Mouse (Mus musculus): ENCODE results near the gene Capns1. TPM values are rescaled to one million over a fixed set of nuclear protein-coding genes. Genes with fewer than 3 reads are reported as not detected.

The Capns1 gene
- polyA plus RNA-seq, 1 experiment from 2014 or later: 85.5 TPM

GRCm38 (mm10) chr7:30176474-30176873 is 22.1 kb downstream of the Capns1 start:
- TF ChIP-seq CTCF (IDR thresholded peaks at IDR 0.05; ENCODE audit: low read depth): no peak
- Histone ChIP-seq H3K27me3 (replicated peaks; ENCODE audit: control insufficient read depth, insufficient read depth, low read length) (no peaks in the 10 kb centered on the region), H3K4me3 (ENCODE audit: low read depth, low read length) (no peak overlapping the region), H3K9ac (ENCODE audit: low read depth, low read length) (no peak overlapping the region), H3K4me1 (replicated peaks; ENCODE audit: control insufficient read depth, insufficient read depth, low read length) (no peaks in the 10 kb centered on the region), H3K4me2 (replicated peaks; ENCODE audit: low read depth) (no peak overlapping the region), H3K9me3 (ENCODE audit: control insufficient read depth) (no peaks in the 10 kb centered on the region), H3K36me3 (ENCODE audit: control insufficient read depth, insufficient read depth) (peaks cover 21% of the 10 kb centered on the region; the same call in 1 of the 2 replicates), H3K27ac (ENCODE audit: low read depth, low read length) (no peak overlapping the region)
- WGBS: 84% methylated on average over 12 of the region's 12 CpGs
- ATAC-seq: no peak

DNA sequence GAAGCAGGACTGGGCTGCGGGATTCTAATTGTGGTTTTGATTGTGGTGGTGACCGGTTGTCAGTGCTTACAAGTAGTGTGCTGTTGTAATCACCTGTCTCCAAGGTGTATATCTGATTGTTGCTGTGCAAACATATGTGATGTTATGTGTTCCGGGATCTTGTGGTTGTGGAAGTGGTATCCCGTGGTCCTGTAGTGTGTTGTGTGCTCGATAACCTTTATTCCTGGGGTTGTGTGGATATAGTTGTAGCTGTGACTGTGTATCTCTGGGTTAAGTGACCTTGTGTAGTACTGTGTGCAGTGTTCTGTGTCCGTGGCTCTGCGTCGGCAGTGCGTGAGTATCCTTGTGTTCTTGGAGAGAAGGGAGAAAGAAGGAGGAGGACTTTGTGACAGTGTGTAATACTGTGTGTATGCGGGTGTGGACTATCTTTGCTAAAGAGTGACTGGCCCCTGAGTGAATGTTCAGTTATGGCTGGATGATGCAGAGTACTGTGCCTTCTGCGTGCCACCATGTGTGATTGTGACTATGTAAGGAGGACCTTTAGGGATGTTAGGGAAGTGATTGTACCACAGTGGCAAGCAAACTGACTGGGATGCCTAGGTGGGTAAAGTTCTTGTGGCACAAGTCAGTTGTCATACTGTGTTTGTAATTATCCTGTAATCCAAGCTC is 28.2 kb downstream of the Capns1 start:
- peak; percentile 48 for ATAC-seq
- no peak for TF ChIP-seq CTCF (IDR thresholded peaks at IDR 0.05; ENCODE audit: low read depth)
- 11% methylated on average over 11 of the region's 11 CpGs for WGBS
- Histone ChIP-seq H3K27me3 (replicated peaks; ENCODE audit: control insufficient read depth, insufficient read depth, low read length) (no peaks in the 10 kb centered on the region), H3K4me2 (replicated peaks; ENCODE audit: low read depth) (peak overlapping the region; percentile 80), H3K27ac (ENCODE audit: low read depth, low read length) (peak overlapping the region; percentile 70), H3K9me3 (ENCODE audit: control insufficient read depth) (no peaks in the 10 kb centered on the region), H3K4me3 (ENCODE audit: low read depth, low read length) (peak overlapping the region; percentile 74), H3K4me1 (replicated peaks; ENCODE audit: control insufficient read depth, insufficient read depth, low read length) (no peaks in the 10 kb centered on the region), H3K36me3 (ENCODE audit: control insufficient read depth, insufficient read depth) (no peaks in the 10 kb centered on the region; the same call in 1 of the 2 replicates), H3K9ac (ENCODE audit: low read depth, low read length) (peak overlapping the region; percentile 66)

GRCm38 (mm10) chr7:30169583-30170282 is 28.9 kb downstream of the Capns1 start, which contains the start of gene Zfp146:
TSS of gene Zfp146 (minus strand) at chr7:30169750.
- Histone ChIP-seq H3K27me3 (replicated peaks; ENCODE audit: control insufficient read depth, insufficient read depth, low read length) (no peaks in the 10 kb centered on the region), H3K9ac (ENCODE audit: low read depth, low read length) (peak within 1 kb of the TSS; percentile 66), H3K4me2 (replicated peaks; ENCODE audit: low read depth) (peak within 1 kb of the TSS; percentile 80), H3K36me3 (ENCODE audit: control insufficient read depth, insufficient read depth) (no peaks in the 10 kb centered on the region; the same call in 1 of the 2 replicates), H3K4me3 (ENCODE audit: low read depth, low read length) (peak within 1 kb of the TSS; percentile 74), H3K4me1 (replicated peaks; ENCODE audit: control insufficient read depth, insufficient read depth, low read length) (no peaks in the 10 kb centered on the region), H3K27ac (ENCODE audit: low read depth, low read length) (peak within 1 kb of the TSS; percentile 70), H3K9me3 (ENCODE audit: control insufficient read depth) (0 out of 2 replicates have a peak, but pooled peaks cover 4% of the 10 kb centered on the region)
- peak; percentile 98 for ATAC-seq
- no peak for TF ChIP-seq CTCF (IDR thresholded peaks at IDR 0.05; ENCODE audit: low read depth)
- under 1% methylated on average over 36 of the region's 36 CpGs for WGBS

- ATAC-seq: peak; percentile 19
- TF ChIP-seq CTCF (IDR thresholded peaks at IDR 0.05; ENCODE audit: low read depth): no peak
- peak overlapping the region; percentile 74 for H3K4me3 ChIP-seq (ENCODE audit: low read depth, low read length)
- 0 out of 2 replicates have a peak, but pooled peaks cover 5% of the 10 kb centered on the region for H3K9me3 ChIP-seq (ENCODE audit: control insufficient read depth)
- no peaks in the 10 kb centered on the region for H3K4me1 ChIP-seq (replicated peaks; ENCODE audit: control insufficient read depth, insufficient read depth, low read length)
- H3K36me3 ChIP-seq (ENCODE audit: control insufficient read depth, insufficient read depth): no peaks in the 10 kb centered on the region; the same call in 1 of the 2 replicates
- WGBS: 2% methylated on average over 21 of the region's 21 CpGs
- peak overlapping the region; percentile 70 for H3K27ac ChIP-seq (ENCODE audit: low read depth, low read length)
- peak overlapping the region; percentile 80 for H3K4me2 ChIP-seq (replicated peaks; ENCODE audit: low read depth)
- H3K27me3 ChIP-seq (replicated peaks; ENCODE audit: control insufficient read depth, insufficient read depth, low read length): no peaks in the 10 kb centered on the region
- peak overlapping the region; percentile 66 for H3K9ac ChIP-seq (ENCODE audit: low read depth, low read length)
Measured at GRCm38 (mm10) chr7:30168914-30169582, 29.6 kb downstream of the Capns1 start.

- Histone ChIP-seq H3K27ac (ENCODE audit: low read depth, low read length) (no peak overlapping the region), H3K9me3 (ENCODE audit: control insufficient read depth) (peaks cover 36% of the 10 kb centered on the region), H3K4me3 (ENCODE audit: low read depth, low read length) (no peak overlapping the region), H3K4me2 (replicated peaks; ENCODE audit: low read depth) (no peak overlapping the region), H3K27me3 (replicated peaks; ENCODE audit: control insufficient read depth, insufficient read depth, low read length) (no peaks in the 10 kb centered on the region), H3K36me3 (ENCODE audit: control insufficient read depth, insufficient read depth) (peaks cover 36% of the 10 kb centered on the region), H3K4me1 (replicated peaks; ENCODE audit: control insufficient read depth, insufficient read depth, low read length) (no peaks in the 10 kb centered on the region), H3K9ac (ENCODE audit: low read depth, low read length) (no peak overlapping the region)
- no peak for TF ChIP-seq CTCF (IDR thresholded peaks at IDR 0.05; ENCODE audit: low read depth)
- 98% methylated on average over 2 of the region's 2 CpGs for WGBS
- ATAC-seq: no peak
Measured at GRCm38 (mm10) chr7:30164745-30165144, 33.9 kb downstream of the Capns1 start.

DNA sequence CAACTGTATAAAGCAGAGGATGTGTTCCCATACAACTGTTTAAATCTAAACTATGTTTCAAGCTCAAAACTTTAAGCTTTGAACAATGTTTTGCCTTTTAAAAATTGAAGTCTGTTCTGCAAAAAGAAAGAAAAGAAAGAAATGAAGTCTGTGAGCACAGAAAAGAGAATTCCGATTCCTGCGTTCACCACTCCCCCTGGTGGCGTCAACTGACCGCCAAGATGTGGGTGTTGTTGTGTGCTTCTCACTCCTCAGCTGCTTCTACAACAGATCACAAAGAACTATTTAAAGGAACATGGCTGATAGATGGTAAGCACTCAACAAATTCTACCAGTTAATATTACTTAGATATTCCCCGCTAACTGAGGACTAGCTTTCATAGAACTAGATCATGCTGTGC is 35.5 kb downstream of the Capns1 start:
- Histone ChIP-seq H3K4me3 (ENCODE audit: low read depth, low read length) (no peak overlapping the region), H3K27ac (ENCODE audit: low read depth, low read length) (peak overlapping the region; percentile 11; the same call in 1 of the 2 replicates), H3K27me3 (replicated peaks; ENCODE audit: control insufficient read depth, insufficient read depth, low read length) (no peaks in the 10 kb centered on the region), H3K4me1 (replicated peaks; ENCODE audit: control insufficient read depth, insufficient read depth, low read length) (no peaks in the 10 kb centered on the region), H3K9ac (ENCODE audit: low read depth, low read length) (no peak overlapping the region), H3K36me3 (ENCODE audit: control insufficient read depth, insufficient read depth) (peaks cover 52% of the 10 kb centered on the region), H3K9me3 (ENCODE audit: control insufficient read depth) (peaks cover 38% of the 10 kb centered on the region), H3K4me2 (replicated peaks; ENCODE audit: low read depth) (no peak overlapping the region)
- 0 out of 2 replicates have a peak, but pooled peaks have one; percentile 4 for TF ChIP-seq CTCF (IDR thresholded peaks at IDR 0.05; ENCODE audit: low read depth)
- no peak for ATAC-seq
- 96% methylated on average over 5 of the region's 5 CpGs for WGBS
